Mouse (Mus musculus) cerebellum, adult 9-11 months (tissue): ENCODE data around the gene Zdhhc16.
A peak's percentile ranks its signal among the peaks of the same experiment; 100 is the strongest.

Experiments
- DNase-seq: peaks from one replicate; pipeline ENCODE4 v3.0.0; 2022

Gene Zdhhc16

DNA sequence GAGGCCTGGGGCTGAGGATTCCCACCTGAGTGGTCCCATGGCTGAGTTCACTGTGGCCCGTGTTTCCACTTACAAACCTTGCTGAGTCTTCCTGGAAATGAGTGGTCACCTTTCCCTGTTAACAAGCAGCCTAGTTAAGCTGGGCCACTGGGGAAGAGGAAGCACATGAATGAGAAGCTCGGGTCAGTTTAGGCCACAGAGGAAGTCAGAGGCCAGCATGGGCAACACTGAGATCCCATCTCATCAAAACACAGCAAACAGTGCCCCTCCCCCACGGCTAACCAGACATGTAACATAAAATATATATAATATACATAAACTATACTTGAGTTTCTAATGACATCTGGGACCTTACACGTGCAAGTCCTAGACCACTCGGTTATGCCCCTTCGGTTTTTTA, 56.5 kb downstream of the Zdhhc16 start:
- DNase-seq, result peak; percentile 1

DNA sequence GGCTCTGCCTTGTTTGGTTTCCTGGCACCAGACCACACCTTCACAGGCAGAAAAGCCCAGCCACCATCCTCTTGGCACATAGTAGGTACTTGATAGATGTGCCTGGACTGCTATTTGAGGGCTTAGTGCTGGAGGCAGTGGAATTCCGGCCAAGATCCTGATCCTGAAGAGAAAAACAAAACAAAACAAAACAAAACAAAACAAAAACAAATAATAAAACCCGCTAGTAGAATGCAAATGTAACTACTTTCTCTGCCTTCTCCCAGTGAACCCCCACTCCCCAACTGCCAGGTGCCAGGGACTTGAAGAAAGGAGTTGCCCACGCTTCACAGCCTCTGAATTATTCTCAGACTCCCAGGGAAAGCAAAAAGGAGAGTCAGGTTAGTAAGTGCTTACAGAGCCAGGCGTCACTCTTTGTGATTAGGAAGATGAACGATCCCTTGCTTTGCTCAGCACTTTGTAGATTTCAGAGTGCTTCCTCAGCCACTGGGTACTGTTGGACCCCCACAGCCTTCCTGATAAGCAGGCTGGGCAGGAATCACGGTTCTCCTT, 58.7 kb downstream of the Zdhhc16 start:
- no peak for DNase-seq

DNA sequence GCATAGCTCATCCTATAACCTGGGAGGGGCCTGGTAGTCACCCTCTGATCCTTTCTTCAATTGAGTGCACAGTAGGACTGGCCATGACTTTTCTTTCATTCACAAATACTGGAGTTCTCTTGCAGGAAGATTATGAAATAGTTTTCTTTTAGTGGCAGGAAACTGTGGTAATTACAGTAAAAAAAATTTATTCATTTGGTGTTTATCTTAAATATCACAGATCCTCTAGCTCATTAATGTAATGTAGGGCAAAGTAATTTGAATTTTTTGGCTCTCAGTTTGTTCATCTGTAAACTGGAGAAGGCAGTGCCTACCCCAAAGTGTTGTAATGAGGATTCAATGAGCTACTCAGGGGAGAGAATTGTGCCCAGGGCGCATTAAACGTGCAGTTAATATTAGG, 59.7 kb downstream of the Zdhhc16 start:
- no peak for DNase-seq

DNA sequence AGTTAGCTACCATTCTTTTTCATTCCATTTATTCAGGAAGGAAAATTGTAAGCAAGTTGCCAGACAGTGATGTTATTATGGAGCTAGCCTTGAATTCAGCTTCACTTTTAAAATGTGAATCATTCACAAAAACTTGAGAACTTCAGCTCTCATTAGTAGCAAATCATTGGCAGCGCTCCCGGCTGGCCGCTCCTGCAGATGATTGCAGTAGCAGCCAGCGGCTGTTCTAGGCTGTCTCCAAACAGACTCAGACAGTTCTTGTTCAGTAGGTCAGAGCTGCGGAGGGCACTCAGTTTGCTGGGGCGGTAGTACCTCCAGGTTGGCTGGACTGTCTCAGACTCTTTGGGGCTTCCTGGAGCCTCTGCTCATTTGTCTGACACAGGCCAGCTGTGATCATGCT, 60.2 kb downstream of the Zdhhc16 start:
- DNase-seq, result no peak
